Mouse (Mus musculus): ENCODE data around the gene Cd300lg.
A peak's percentile ranks its signal among the peaks of the same experiment; 100 is the strongest.

Gene Cd300lg

DNA sequence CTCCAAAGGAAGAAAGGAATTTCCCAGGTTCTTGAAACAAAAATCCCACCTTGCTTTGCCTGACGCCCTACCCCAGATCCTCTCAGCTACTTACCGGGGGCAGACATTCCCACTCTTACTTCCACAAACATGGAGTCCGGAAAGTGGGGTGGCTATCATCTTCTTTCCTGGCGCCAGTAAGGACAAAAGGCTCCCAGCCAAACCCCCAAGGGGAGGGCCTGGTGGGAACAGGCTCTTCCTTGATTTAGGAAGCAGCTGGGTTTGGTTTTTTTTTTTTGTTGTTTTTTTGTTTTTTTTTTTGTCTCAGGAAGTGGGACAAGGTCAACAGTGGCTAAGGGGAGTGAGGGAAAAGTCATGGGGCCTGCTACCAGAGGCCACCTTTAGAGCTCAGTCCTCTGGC is 10.2 kb downstream of the Cd300lg start:
- no peak for DNase-seq (ENCODE audit: low read depth, low spot score)

DNA sequence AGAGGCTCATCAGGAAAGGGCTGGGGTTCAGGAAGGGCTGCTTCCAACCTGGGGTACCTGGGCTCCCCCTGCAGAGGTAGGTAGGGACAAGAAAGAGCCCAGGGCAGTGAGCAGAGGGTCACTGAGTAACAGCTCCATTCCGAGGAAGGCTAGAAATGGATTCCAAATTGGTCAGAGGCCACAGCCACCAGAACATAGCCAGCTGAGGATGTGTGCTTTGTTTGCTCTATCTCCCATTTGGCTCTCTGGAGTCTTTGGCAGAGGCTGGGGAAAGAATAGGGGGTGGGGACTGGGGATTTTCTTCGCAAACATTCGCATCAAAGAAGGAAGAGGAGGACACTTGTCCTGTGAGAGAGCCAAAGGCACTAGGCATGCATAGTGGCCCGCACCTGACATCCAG is 10.6 kb downstream of the Cd300lg start:
- DNase-seq (ENCODE audit: low read depth, low spot score) = no peak

DNA sequence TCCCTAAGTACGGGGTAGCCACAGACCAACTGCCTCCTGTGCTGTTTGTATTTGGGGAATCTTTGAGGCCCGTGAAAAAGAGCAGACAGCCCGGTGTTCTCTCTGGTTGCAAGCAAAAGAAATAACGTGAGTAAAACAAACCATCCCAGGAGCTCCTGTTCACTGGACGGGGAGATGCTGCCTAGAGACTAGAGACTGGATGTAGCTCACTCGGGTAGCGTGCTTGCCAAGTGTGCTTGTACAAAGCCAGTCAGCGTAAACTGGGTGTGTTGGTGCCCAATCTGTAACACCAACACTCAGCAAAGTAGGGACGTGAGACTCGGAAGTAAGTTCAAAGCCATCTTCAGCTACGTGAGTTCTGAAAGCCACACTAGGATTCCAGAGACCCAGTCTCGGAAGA is 11.4 kb downstream of the Cd300lg start:
- no peak for DNase-seq (ENCODE audit: low read depth, low spot score)

DNA sequence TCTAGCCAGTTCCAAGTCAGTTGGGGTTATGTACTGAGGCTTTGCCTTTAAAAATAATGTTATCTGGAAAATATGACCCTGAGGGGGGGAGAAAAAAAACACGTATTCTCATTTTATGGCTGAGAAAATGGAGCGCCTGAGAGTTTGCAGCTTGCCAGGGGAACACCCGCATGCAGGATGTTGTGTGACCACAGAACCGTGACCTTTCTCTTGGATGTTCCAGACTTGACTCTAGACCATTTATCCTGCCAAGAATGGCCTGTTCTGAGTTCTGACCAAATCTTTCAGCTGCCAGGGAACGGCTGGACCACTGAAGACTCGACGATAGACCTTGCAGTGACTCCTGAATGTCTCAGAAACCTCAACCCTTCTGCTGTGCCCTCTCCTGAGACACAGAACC is 11.9 kb downstream of the Cd300lg start:
- DNase-seq (ENCODE audit: low read depth, low spot score) = no peak

DNA sequence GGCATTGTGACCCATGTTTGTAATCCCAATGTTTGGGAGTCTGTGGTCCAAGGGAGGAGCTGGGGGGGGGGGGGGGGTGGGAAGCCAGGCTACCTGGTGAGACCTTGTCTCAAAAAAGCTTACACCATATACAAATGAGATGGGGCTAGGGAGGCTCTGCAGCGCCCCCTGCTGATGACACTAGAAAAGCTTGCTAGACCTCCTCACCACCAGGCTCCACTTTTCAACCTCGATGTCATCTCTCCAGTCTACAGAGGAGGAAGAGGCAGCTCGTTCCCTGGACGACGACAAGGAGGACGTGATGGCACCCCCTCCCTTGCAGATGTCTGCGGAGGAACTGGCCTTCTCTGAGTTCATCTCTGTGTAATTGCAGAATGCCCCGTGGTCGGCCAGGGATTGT is 12.5 kb downstream of the Cd300lg start:
- DNase-seq (ENCODE audit: low read depth, low spot score) = peak; percentile 74

DNA sequence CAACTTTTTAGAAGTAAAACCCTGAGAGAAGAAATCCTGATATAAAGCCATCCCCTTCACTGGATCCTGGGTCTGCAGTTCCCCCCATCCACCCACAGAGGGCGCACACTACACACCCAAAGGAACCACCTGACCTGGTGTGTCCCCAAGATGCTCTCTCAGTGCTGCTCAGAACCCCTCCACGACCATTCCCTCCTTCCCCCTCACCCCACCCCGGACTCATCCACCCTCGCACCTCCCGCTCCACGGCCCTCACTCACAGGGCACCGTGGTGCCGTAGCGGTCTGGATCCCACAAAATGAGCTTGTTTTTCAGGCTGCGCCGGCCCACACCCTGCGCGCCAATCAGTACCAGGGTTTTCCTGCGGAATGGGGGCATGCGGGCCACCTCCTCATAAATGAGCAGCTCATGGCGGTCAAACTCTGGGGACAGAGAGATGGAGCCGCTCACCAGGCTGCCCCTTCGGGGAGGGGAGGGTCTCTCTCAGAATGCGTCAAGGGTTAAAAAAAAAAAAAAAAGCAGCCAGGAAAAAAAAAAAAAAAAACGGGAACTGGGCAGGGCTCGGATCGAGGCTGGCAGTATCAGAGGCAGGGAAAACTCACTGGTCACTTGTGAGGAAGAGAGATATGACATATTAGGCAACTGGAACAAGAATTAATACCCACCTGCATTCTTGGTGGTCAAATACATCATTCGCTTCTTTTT is 20.1 kb downstream of the Cd300lg start:
- DNase-seq (ENCODE audit: low read depth, low spot score) = peak; percentile 61

DNA sequence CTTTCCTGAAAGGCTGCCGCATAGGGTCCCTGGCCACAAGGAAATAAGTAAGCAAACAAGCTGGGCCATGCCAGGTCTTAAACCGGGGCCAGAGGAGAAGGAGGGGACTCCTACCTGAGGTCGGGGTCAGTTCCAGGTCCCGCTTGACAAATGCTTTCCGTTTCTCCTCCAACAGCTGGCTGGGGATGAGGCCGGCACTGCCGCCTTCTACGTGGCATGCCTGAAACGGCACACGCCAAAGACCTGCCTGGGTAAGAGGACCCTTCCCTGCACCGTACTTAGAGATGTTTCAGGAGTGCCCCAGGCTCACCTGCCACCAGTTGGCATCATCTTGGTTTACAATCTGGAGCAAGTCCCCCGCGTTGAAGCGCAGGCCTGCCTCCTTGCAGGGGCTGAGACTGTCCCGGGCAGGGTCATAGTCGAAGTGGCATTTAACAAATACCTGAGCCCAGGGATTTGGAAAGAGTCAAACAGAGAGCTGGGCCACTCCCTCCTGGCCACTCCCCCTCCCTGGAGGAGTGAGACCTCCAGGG is 20.7 kb downstream of the Cd300lg start:
- no peak for DNase-seq (ENCODE audit: low read depth, low spot score)

DNA sequence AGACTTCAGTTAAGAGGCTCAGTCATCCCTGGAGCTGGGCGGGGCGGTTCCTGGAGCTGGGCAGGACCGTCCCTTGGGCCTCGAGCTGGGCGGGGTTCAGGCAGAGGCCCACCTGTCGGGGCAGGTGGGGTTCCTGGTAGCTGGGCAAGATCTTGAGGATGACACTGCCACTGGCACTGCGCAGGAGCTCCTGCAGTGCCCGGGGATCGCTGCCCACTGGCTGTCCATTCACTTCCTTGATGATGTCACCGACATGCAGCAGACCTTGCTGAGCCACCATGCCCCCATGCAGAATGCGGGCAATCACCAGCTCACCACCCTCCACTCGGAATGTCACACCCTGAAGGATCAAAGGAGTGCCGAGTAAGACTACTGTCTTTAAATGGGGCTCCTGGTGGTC is 21.8 kb downstream of the Cd300lg start:
- DNase-seq (ENCODE audit: low read depth, low spot score) = no peak

DNA sequence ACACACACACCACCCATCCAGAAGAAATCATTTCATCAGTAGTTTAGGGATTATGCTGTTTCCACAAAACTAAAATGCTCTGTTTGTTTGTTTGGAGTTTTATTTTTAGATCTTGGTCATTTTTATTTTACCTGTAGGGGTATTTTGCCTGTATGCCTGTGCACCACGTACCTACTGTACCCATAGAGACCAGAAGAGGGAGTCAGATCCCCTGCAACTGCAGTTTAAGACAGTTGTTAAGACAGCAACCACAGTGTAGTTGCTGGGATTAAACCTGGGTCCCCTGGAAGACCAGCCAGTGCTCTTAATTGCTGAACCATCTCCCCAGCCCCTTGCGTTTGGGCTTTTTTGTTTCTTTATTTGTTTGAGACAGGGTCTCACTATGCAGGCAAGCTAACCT is 27.7 kb downstream of the Cd300lg start:
- DNase-seq (ENCODE audit: low read depth, low spot score) = peak; percentile 72

DNA sequence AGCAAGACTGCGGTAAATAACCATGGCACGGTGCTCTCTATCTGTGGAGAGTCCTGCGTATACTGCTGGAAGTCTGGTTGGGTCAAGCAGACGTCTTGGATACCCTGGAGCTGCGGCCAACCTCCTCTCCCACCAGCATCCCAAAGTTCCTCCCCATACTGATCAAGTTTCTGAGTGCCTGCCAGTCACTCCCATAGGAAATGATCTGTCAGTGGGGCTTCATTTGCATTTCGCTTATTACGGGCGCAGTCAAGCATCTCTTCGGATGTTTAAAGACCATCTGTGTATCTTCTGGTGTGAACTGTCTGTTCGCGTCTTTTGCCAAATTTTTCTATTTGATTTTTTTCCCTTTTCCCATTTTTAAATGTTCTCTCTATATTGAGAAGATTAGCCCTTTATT is 28.3 kb downstream of the Cd300lg start:
- DNase-seq (ENCODE audit: low read depth, low spot score) = no peak

DNA sequence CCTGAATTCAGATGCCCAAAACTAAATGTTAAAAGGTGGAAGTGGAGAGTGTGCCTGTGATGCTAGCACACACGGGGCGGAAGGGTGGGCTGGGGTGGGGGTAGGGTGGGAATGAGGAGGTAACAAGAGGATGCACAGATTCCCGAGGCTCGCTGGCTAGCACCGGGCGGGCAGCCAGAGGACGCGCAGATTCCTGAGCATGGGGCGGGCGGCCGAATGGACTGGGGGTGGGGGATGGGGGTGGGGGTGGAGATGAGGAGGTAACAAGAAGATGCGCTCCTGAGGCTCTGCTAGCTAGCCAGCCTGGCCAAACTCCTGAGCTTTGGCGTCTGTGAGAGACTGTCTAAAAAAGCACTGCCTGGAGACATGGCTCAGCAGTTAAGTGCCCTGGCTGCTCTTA is 29.1 kb downstream of the Cd300lg start:
- DNase-seq (ENCODE audit: low read depth, low spot score) = no peak

DNA sequence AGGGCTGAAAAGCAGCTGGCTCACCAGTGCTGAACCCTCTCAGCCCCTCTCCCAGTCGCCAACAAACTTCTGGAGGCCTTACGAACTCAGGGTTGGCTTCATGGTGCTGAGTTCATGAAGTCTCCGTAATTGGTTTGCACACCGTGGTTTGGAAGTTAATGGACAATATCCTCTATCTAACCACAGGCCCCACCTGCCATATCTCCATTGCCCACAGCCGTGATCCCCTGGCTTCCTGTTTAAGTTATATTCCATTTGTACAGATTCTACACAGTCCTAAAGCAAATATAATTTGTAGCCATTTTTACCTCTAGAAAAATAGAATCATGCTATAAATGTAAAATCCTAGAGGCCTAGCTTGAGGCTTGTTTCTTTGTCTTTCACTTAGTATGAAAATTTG is 31.4 kb downstream of the Cd300lg start:
- no peak for DNase-seq (ENCODE audit: low read depth, low spot score)

DNA sequence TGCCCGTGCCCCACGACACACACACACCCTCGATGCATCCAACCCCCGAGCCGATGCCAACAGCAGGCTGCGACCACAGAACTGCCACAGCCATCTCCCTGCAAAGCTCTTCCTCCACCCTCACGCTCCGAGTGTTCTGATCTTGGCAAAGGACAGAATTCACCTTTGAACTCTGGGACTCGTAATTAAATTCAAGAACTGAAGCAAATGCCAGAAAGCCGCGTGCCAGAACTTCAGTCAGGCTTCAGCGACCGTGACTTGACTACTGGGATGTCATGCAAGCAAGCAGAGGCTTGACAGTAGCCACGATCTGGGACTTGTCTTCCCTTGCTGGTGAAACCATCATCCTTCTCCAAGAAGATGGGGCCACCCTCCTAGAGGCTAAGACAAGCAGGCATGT is 32.4 kb downstream of the Cd300lg start:
- no peak for DNase-seq (ENCODE audit: low read depth, low spot score)

DNA sequence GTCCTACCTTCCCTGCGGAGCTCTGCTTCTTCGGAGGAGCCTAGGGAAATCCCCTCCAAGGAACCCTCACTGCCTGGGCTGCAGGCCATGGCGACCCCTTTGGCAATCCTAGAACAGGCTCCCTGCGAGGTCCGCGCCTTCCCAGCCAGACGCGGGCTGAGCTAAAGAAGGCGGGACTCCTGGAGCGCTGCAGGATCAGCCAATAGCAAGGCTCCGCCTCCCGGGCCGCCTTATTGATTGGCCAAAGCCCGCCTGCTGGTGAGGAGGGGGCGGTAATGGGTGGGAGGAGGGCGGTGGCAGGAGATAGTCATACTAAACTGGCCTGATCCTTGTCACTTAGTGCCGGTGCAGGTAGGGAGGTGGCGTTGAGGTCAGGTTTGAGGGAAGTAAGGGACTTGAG is 41.0 kb downstream of the Cd300lg start:
- DNase-seq (ENCODE audit: low read depth, low spot score) = peak; percentile 81

DNA sequence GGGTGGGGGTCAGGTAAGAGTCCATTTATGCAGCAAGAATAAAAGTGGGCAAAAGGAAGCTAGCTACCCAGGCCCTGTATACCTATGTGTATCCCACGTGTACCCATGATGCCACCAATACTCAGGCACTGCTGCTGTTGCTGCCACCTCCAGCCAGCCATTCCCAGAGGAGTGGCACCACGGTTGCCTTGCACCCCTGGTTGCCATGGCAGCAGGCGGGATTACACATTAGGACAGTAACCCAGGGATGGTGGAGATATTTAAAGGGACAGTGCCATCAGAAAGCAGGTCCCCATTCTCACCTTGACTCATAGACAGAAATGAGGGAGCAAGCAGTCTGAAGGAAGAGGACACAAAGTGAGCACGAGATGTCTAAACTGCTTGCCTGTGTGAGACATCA is 41.9 kb downstream of the Cd300lg start:
- no peak for DNase-seq (ENCODE audit: low read depth, low spot score)

DNA sequence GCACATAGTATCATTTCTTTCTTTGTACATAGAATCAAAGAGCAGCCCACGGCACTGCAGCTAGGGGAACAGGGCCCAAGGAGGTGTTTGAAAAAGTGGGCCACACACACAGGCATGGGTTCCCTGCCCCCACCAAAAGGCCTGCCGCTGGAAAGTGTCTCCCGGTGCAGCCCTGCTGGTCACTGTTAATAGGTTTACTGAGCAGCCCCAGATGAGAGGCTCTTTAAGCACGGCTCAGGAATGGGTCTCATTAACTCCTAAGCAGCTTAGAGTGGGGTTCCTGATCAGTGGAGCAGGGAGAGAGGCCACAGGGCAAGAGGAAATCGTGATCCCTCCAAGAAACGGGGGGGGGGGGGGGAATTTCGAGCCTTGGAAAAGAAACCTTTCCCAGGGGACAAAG is 42.9 kb downstream of the Cd300lg start:
- DNase-seq (ENCODE audit: low read depth, low spot score) = no peak

DNA sequence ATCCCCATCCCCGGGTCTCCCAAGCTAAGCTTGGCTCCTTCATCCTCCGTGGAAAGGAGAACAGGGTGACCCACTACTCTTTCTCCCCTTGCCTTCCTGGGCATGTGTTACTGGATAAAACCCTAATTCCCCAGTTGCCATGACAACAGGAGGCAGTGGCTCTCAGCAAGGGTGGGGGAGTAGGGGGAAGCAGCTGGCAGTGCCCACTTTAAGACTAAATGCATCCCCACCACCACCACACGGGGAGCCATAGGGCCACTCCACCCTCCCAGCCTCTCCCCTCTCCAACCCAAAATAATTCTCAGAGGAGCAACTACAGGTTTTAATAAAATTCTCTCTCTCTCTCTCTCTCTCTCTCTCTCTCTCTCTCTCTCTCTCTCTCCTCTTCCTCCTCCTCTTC is 45.0 kb downstream of the Cd300lg start:
- DNase-seq (ENCODE audit: low read depth, low spot score) = no peak

DNA sequence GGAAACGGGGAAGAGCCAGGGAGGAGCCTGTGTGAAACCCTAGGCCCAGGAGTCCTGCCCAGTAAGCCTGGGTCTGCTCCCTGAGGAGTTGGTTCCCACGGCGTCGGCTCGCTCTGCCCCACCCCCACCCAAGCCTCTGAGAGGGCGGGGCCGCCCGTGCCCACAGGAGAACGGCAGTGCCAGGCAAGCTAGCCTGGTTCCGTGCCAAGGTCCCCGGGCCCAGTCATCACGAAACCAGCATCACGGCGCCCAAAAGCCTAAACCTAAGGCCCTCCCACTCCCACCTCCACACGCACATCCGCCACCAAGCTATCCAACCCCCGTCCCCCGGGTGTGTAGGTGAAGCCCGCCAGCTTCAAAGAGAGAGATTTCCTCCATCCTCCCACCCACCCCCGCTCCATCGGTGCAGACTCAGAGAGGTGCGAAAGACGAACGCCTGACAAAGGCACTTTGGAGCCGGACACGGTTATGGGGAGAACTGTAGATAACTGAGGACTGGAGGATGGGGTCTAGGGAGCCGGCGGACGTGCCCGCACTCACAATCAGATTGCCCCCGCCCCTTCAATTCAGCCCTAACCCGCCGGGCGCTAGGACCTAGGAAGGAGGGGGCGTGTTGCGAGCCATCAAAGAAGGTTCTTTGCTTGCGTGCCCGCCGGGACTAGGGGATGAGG is 45.9 kb downstream of the Cd300lg start:
- peak; percentile 71 for DNase-seq (ENCODE audit: low read depth, low spot score)

DNA sequence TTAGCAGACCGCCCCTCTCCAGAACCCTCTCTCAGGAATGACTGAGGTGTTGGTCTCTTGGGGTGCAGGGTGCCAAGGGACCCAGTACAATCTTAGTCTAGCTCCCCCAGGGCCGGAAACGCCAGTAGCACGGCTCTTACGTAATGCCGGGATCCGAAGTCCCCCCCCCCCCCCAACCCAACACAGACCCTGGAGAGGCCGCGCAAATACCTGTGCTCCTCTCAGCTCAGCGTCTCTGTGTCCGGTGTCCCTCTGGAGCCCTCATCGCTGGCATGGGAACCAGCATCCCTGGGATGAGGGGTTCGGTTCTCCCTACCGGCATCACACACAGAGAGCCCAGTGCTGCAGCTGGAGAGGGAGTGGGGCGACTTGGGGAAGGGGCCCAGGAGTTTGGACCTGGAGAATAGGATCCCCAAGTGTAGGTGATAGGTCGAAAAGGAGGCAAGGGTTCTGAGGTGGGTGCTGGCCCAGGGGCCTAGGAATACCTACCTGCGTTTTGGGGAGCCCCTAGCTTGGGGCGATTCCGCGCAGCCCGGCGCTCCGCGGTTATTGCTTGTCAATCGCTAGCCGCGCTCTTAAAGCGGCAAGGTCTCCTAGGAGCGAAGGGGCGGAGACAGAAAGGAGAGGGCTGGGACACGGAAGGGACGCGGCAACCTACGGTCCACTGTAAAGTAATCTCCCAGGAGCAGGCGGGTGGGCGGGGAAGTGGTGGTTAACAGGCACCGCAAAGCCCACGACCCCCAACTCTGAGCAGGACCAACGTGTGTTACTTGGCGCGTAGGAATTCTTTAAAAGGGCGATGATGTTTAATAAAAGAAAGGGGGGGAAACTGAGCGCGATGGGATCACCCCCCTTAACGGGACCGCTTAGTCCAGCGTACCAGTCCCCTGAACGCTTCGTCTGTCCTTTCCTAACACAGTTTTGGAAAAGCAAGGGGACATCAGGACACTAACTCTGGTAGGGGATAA is 46.9 kb downstream of the Cd300lg start, which contains the start of gene Mpp2:
Gene Mpp2, minus strand, starts transcription at position 585 of the 968 bp plus-strand sequence.
- DNase-seq (ENCODE audit: low read depth, low spot score) = peak; percentile 62

DNA sequence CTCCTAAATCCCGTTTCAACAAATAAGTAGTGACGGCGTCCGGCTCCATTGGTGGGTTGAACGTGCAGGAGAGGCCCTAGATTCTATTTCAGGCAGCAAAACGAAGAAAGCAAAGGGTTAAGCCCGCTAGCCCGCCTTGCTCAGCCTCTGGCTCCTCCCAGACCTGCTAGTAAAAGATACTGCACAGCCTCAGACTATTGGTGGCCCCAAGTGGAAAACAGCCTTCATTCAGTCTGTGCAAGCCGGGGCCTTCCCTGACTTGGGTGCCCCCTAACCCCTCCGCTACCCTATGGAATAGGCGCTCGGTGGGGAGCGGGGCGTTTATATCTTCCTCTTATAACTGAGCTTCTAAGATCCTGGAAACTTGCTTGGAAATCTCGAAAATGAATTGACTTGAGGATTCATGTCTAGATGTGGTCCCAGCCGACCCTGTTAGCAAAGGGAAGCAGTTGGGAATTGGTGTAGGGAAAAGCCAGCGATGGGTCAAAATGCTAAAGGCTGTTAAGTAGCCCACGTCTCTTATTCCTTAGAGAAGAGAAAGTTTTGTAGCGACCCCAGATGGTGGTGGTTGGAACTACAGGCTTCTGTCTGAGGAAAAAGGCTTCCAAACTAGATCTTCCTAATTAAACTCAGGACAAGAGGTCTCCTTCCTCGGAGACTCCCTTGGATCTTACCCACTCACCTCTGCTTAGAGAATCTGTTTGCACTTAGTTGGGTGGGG is 47.9 kb downstream of the Cd300lg start:
- DNase-seq (ENCODE audit: low read depth, low spot score) = peak; percentile 77

DNA sequence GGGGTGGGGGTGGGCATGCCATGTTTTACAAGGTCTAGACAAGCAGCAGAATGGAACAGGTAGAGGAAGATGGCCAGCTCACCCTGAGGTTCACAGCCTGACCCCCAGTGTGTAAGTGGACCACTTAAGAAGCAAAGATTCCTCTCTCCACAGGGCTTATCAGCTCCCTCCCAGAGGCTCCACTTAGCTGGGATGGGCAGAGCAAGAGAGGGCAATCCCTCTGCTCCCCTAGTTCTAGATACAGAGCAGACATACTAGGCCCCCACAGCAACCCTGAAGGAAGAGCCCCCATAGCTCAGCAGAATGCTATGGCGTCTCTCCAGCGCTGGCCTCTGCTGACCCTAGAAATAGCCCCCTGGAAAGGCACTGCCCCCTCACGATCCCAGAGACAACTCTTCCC is 54.4 kb downstream of the Cd300lg start:
- DNase-seq (ENCODE audit: low read depth, low spot score) = no peak

Data from ES-CJ7 (cell line).